Mouse (Mus musculus) forebrain, postnatal 0 days (tissue): ENCODE results near the gene 1810065E05Rik. TPM values are rescaled to one million over a fixed set of nuclear protein-coding genes. Genes with fewer than 3 reads are reported as not detected.

Source experiments
- ATAC-seq: fragments of 200-750 bp; cut with Nextera tagmentation; 2 replicates; pipeline ENCODE4 v1.8.0; 2017; ENCODE audit warnings: mild to moderate bottlenecking, moderate library complexity
- DNase-seq: peaks from one replicate; pipeline ENCODE4 v3.0.0-alpha.2; 2015
- H3K27ac ChIP-seq: fragments of 300-500 bp; sonication (generic); 2 replicates; pipeline ENCODE4 v1.5.1; 2014; ENCODE audit warnings: low read depth, mild to moderate bottlenecking, antibody characterized with exemption, low read length, moderate library complexity, mixed read lengths
- H3K27me3 ChIP-seq: fragments of 300-500 bp; sonication (generic); 2 replicates; pipeline ENCODE4 v1.6.1; 2014; ENCODE audit warnings: mild to moderate bottlenecking, low read length, mixed read lengths; ENCODE audit not compliant: insufficient read depth
- H3K36me3 ChIP-seq: fragments of 300-500 bp; sonication (generic); 2 replicates; pipeline ENCODE4 v1.6.1; 2014; ENCODE audit warnings: mild to moderate bottlenecking, moderate library complexity; ENCODE audit not compliant: insufficient read depth
- H3K4me1 ChIP-seq: fragments of 300-500 bp; sonication (generic); 2 replicates; pipeline ENCODE4 v1.6.1; 2014; ENCODE audit warnings: antibody characterized with exemption; ENCODE audit not compliant: insufficient read depth
- H3K4me2 ChIP-seq: fragments of 300-500 bp; sonication (generic); 2 replicates; pipeline ENCODE4 v1.6.1; 2014; ENCODE audit warnings: low read depth, mild to moderate bottlenecking, moderate library complexity
- H3K4me3 ChIP-seq: fragments of 300-500 bp; sonication (generic); 2 replicates; pipeline ENCODE4 v1.5.1; 2014; ENCODE audit warnings: low read depth, low read length, mixed read lengths
- H3K9ac ChIP-seq: fragments of 300-500 bp; sonication (generic); 2 replicates; pipeline ENCODE4 v1.6.1; 2014; ENCODE audit warnings: mild to moderate bottlenecking
- H3K9me3 ChIP-seq: fragments of 300-500 bp; sonication (generic); 2 replicates; pipeline ENCODE4 v1.6.1; 2016; ENCODE audit warnings: low read length
- CTCF ChIP-seq: sonication (generic); IDR thresholded peaks from 2 replicates; pipeline ENCODE4 v1.5.1; 2016; ENCODE audit warnings: antibody characterized with exemption, control low read depth, low read depth
- polyA plus RNA-seq: library from polyadenylated mRNA; unstranded; fragments of >200 nt; fragmentation: Nextera tagmentation; extraction: Ambion mirVana; gene quantifications from 2 replicates; pipeline ENCODE4 v1.2.1, GENCODE M21; 2015
- total RNA-seq: library from RNA; depleted of rRNA; stranded (reverse); fragments of >200 nt; gene quantifications from 2 replicates; pipeline ENCODE4 v1.2.3, GENCODE M21; 2014; rRNA removed

1810065E05Rik gene
- total and polyA plus RNA-seq, 2 experiments from 2014 or later = not detected

GRCm38 (mm10) chr11:58462170-58462569 is 41.3 kb downstream of the 1810065E05Rik start, which contains the start of gene Olfr30:
Gene Olfr30, minus strand, starts transcription at chr11:58462270.
- ATAC-seq = no peak

More at GRCm38 (mm10) chr11:58462170-58462569, 41.3 kb downstream of the 1810065E05Rik start, which contains the start of gene Olfr30:
- Histone ChIP-seq H3K27ac (no peak within 1 kb of the TSS), H3K36me3 (no peaks in the 10 kb centered on the region), H3K27me3 (no peaks in the 10 kb centered on the region), H3K9ac (no peak within 1 kb of the TSS), H3K9me3 (no peaks in the 10 kb centered on the region), H3K4me3 (no peak within 1 kb of the TSS), H3K4me1 (no peaks in the 10 kb centered on the region), H3K4me2 (no peak within 1 kb of the TSS)
- no peak for DNase-seq
- no peak for TF ChIP-seq CTCF

Other genes with a start within 250 kb of the 1810065E05Rik start
- 39.4 and 70.9 TPM in 2 replicates for gene Mrpl22, start 249.4 kb upstream of the 1810065E05Rik start, total RNA-seq
- gene Mrpl22, start 249.4 kb upstream of the 1810065E05Rik start, polyA plus RNA-seq = 107 TPM in 2 replicates
- gene Igtp, start 221.6 kb upstream of the 1810065E05Rik start, total RNA-seq = 1.1 and 1.8 TPM in 2 replicates
- gene Igtp, start 221.6 kb upstream of the 1810065E05Rik start, polyA plus RNA-seq = 1.7 and 2.6 TPM in 2 replicates
- 1.2 and 2.3 TPM in 2 replicates for gene Irgm2, start 221.5 kb upstream of the 1810065E05Rik start, total RNA-seq
- gene Irgm2, start 221.5 kb upstream of the 1810065E05Rik start, polyA plus RNA-seq = 0.64 and 0.70 TPM in 2 replicates
- not detected in 2 replicates for gene 4930438A08Rik, start 146.3 kb upstream of the 1810065E05Rik start, total RNA-seq
- gene 4930438A08Rik, start 146.3 kb upstream of the 1810065E05Rik start, polyA plus RNA-seq = 0.10 TPM in 1 of 2 replicates, not detected in the other
- gene Zfp692, start 114.0 kb upstream of the 1810065E05Rik start, total RNA-seq = 25.6 and 30.0 TPM in 2 replicates
- 14.8 and 17.7 TPM in 2 replicates for gene Zfp692, start 114.0 kb upstream of the 1810065E05Rik start, polyA plus RNA-seq
- 41.5 and 41.7 TPM in 2 replicates for gene Zfp672, start 90.8 kb upstream of the 1810065E05Rik start, total RNA-seq
- gene Zfp672, start 90.8 kb upstream of the 1810065E05Rik start, polyA plus RNA-seq = 38.8 and 41.2 TPM in 2 replicates
- 43.1 and 44.3 TPM in 2 replicates for gene Sh3bp5l, start 90.4 kb upstream of the 1810065E05Rik start, total RNA-seq
- gene Sh3bp5l, start 90.4 kb upstream of the 1810065E05Rik start, polyA plus RNA-seq = 35.8 and 44.9 TPM in 2 replicates
- not detected in 2 replicates for gene Lypd8, start 42.1 kb upstream of the 1810065E05Rik start, total RNA-seq
- 0.13 TPM in 1 of 2 replicates, not detected in the other for gene Lypd8, start 42.1 kb upstream of the 1810065E05Rik start, polyA plus RNA-seq
- not detected in 2 replicates for gene Gm12253, start 11.4 kb downstream of the 1810065E05Rik start, total RNA-seq
- gene Gm12253, start 11.4 kb downstream of the 1810065E05Rik start, polyA plus RNA-seq = not detected in 2 replicates
- not detected in 2 replicates for gene Lypd9, start 31.8 kb downstream of the 1810065E05Rik start, total RNA-seq
- gene Lypd9, start 31.8 kb downstream of the 1810065E05Rik start, polyA plus RNA-seq = not detected in 2 replicates
- not detected in 2 replicates for gene Olfr30, start 41.2 kb downstream of the 1810065E05Rik start, total RNA-seq
- not detected in 2 replicates for gene Olfr30, start 41.2 kb downstream of the 1810065E05Rik start, polyA plus RNA-seq
- not detected in 2 replicates for gene Olfr332, start 71.4 kb downstream of the 1810065E05Rik start, total RNA-seq
- gene Olfr332, start 71.4 kb downstream of the 1810065E05Rik start, polyA plus RNA-seq = 0.29 TPM in 1 of 2 replicates, not detected in the other
- gene Olfr331, start 81.5 kb downstream of the 1810065E05Rik start, total RNA-seq = not detected in 2 replicates
- not detected in 2 replicates for gene Olfr331, start 81.5 kb downstream of the 1810065E05Rik start, polyA plus RNA-seq
- 0.24 TPM in 1 of 2 replicates, not detected in the other for gene Olfr330, start 113.7 kb downstream of the 1810065E05Rik start, total RNA-seq
- not detected in 2 replicates for gene Olfr330, start 113.7 kb downstream of the 1810065E05Rik start, polyA plus RNA-seq
- gene Olfr329-ps, start 125.3 kb downstream of the 1810065E05Rik start, total RNA-seq = not detected in 2 replicates
- gene Olfr329-ps, start 125.3 kb downstream of the 1810065E05Rik start, polyA plus RNA-seq = not detected in 2 replicates
- not detected in 2 replicates for gene Olfr328, start 134.5 kb downstream of the 1810065E05Rik start, total RNA-seq
- gene Olfr328, start 134.5 kb downstream of the 1810065E05Rik start, polyA plus RNA-seq = not detected in 2 replicates
- gene Olfr224, start 149.4 kb downstream of the 1810065E05Rik start, total RNA-seq = not detected in 2 replicates
- gene Olfr224, start 149.4 kb downstream of the 1810065E05Rik start, polyA plus RNA-seq = 0.10 TPM in 1 of 2 replicates, not detected in the other
- not detected in 2 replicates for gene Olfr325, start 156.6 kb downstream of the 1810065E05Rik start, total RNA-seq
- not detected in 2 replicates for gene Olfr325, start 156.6 kb downstream of the 1810065E05Rik start, polyA plus RNA-seq
- not detected in 2 replicates for gene Olfr324, start 174.0 kb downstream of the 1810065E05Rik start, total RNA-seq
- gene Olfr324, start 174.0 kb downstream of the 1810065E05Rik start, polyA plus RNA-seq = 0.13 TPM in 1 of 2 replicates, not detected in the other
- gene 2210407C18Rik, start 195.0 kb downstream of the 1810065E05Rik start, total RNA-seq = not detected in 2 replicates
- gene 2210407C18Rik, start 195.0 kb downstream of the 1810065E05Rik start, polyA plus RNA-seq = not detected in 2 replicates
- not detected in 2 replicates for gene Olfr323, start 209.4 kb downstream of the 1810065E05Rik start, total RNA-seq
- gene Olfr323, start 209.4 kb downstream of the 1810065E05Rik start, polyA plus RNA-seq = not detected in 2 replicates
- gene Trim58, start 219.4 kb downstream of the 1810065E05Rik start, total RNA-seq = 0.15 TPM in 1 of 2 replicates, not detected in the other
- gene Trim58, start 219.4 kb downstream of the 1810065E05Rik start, polyA plus RNA-seq = 0.06 and 0.19 TPM in 2 replicates
- not detected in 2 replicates for gene Olfr322, start 237.7 kb downstream of the 1810065E05Rik start, total RNA-seq
- not detected in 2 replicates for gene Olfr322, start 237.7 kb downstream of the 1810065E05Rik start, polyA plus RNA-seq